Mouse (Mus musculus) adrenal gland, adult 8-10 months (tissue): ENCODE measurements around the gene Mmadhc. TPM values are rescaled to one million over a fixed set of nuclear protein-coding genes. Genes with fewer than 3 reads are reported as not detected.

Experiments used
- DNase-seq: peaks from one replicate; pipeline ENCODE4 v3.0.0; 2022
- total RNA-seq, 4 experiments: library from RNA; stranded (reverse); gene quantifications; 2 replicates each; pipeline ENCODE4 v1.2.4; 2022

Gene Mmadhc
- total RNA-seq, result 100 to 1,000 TPM; 114 to 124 (median 119) TPM

- DNase-seq, result peak; percentile 92
These were observed at the start of gene Mmadhc for GRCm38 (mm10) chr2:50296109-50296986. Gene Mmadhc, minus strand, starts transcription at chr2:50296801.

GRCm38 (mm10) chr2:50343598-50343997 is 47.0 kb upstream of the Mmadhc start:
- DNase-seq, result no peak

GRCm38 (mm10) chr2:50339061-50339460 is 42.5 kb upstream of the Mmadhc start:
- no peak for DNase-seq

- no peak for DNase-seq
These were observed 41.0 kb upstream of the Mmadhc start for GRCm38 (mm10) chr2:50337596-50337995.

GRCm38 (mm10) chr2:50331716-50332270 is 35.2 kb upstream of the Mmadhc start:
- DNase-seq, result no peak

- DNase-seq, result no peak
These were observed 31.6 kb upstream of the Mmadhc start for GRCm38 (mm10) chr2:50328181-50328580.

GRCm38 (mm10) chr2:50324799-50325198 is 28.2 kb upstream of the Mmadhc start:
- no peak for DNase-seq

- DNase-seq, result no peak
These were observed 10.2 kb upstream of the Mmadhc start for GRCm38 (mm10) chr2:50306663-50307320.

GRCm38 (mm10) chr2:50304824-50305577 is 8.4 kb upstream of the Mmadhc start:
- DNase-seq, result no peak

GRCm38 (mm10) chr2:50296987-50297350 is 368 bp upstream of the Mmadhc start:
- DNase-seq, result no peak

GRCm38 (mm10) chr2:50295562-50295961 is 1.0 kb downstream of the Mmadhc start:
- no peak for DNase-seq

- no peak for DNase-seq
These were observed 2.5 kb downstream of the Mmadhc start for GRCm38 (mm10) chr2:50294084-50294483.

- no peak for DNase-seq
These were observed 3.0 kb downstream of the Mmadhc start for GRCm38 (mm10) chr2:50293572-50293971.

- DNase-seq, result no peak
These were observed 4.7 kb downstream of the Mmadhc start for GRCm38 (mm10) chr2:50291901-50292300.

GRCm38 (mm10) chr2:50290754-50291153 is 5.8 kb downstream of the Mmadhc start:
- DNase-seq, result no peak

- no peak for DNase-seq
These were observed 11.8 kb downstream of the Mmadhc start for GRCm38 (mm10) chr2:50284781-50285180.

- DNase-seq, result no peak
These were observed 12.6 kb downstream of the Mmadhc start for GRCm38 (mm10) chr2:50284040-50284439.

GRCm38 (mm10) chr2:50276715-50277114 is 19.9 kb downstream of the Mmadhc start:
- no peak for DNase-seq

GRCm38 (mm10) chr2:50273415-50273814 is 23.2 kb downstream of the Mmadhc start:
- DNase-seq, result no peak

- no peak for DNase-seq
These were observed 24.4 kb downstream of the Mmadhc start for GRCm38 (mm10) chr2:50272165-50272564.

GRCm38 (mm10) chr2:50268514-50268913 is 28.1 kb downstream of the Mmadhc start:
- DNase-seq, result no peak

- no peak for DNase-seq
These were observed 29.6 kb downstream of the Mmadhc start for GRCm38 (mm10) chr2:50267046-50267445.
